Mouse (Mus musculus) liver, embryonic 14.5 days (tissue): ENCODE data around the gene Cux2. TPM values are rescaled to one million over a fixed set of nuclear protein-coding genes. Genes with fewer than 3 reads are reported as not detected.
A peak's percentile ranks its signal among the peaks of the same experiment; 100 is the strongest.

Source experiments
- ATAC-seq: fragments of 200-750 bp; cut with Nextera tagmentation; 2 replicates; pipeline ENCODE4 v1.8.0; 2017; ENCODE audit warnings: moderate number of reproducible peaks, mild to moderate bottlenecking, moderate library complexity; ENCODE audit not compliant: insufficient read depth
- DNase-seq, 3 experiments: peaks; one replicate each; pipeline ENCODE4 v3.0.0-alpha.2; 2012 to 2013; ENCODE audit warnings: low read depth in 3 of 3, low spot score in 3 of 3
- H3K27ac ChIP-seq: fragments of 300-500 bp; sonication (generic); 2 replicates; pipeline ENCODE4 v1.5.1; 2014; ENCODE audit warnings: moderate library complexity, mild to moderate bottlenecking, control low read depth, inconsistent platforms
- H3K27me3 ChIP-seq: fragments of 300-500 bp; sonication (generic); 2 replicates; pipeline ENCODE4 v1.6.1; 2014; ENCODE audit warnings: mild to moderate bottlenecking, low read length, moderate library complexity; ENCODE audit not compliant: control insufficient read depth, insufficient read depth
- H3K36me3 ChIP-seq: fragments of 300-500 bp; sonication (generic); replicated peaks from 2 replicates; pipeline ENCODE4 v1.6.1; 2014; ENCODE audit warnings: low read depth; ENCODE audit not compliant: control insufficient read depth, insufficient read depth
- H3K4me1 ChIP-seq, 2 experiments: fragments of 200-500 bp in 1 of 2; fragments of 300-500 bp in 1 of 2; sonication (generic) in 1 of 2; replicated peaks; 2 replicates each; pipeline ENCODE4 v1.6.1; 2012 to 2014; ENCODE audit warnings: antibody characterized with exemption in 1 of 2, inconsistent platforms in 1 of 2, low read length in 1 of 2; ENCODE audit not compliant: control insufficient read depth in 2 of 2, insufficient read depth in 2 of 2
- H3K4me2 ChIP-seq: fragments of 300-500 bp; sonication (generic); 2 replicates; pipeline ENCODE4 v1.6.1; 2014; ENCODE audit warnings: low read depth, mild to moderate bottlenecking, control low read depth, moderate library complexity
- H3K4me3 ChIP-seq, 2 experiments: fragments of 200-500 bp in 1 of 2; fragments of 300-500 bp in 1 of 2; sonication (generic) in 1 of 2; 2 replicates each; pipeline ENCODE4 v1.5.1; 2012 to 2014; ENCODE audit warnings: low read depth in 2 of 2, low read length in 2 of 2, mild to moderate bottlenecking in 2 of 2, control low read depth in 1 of 2, inconsistent platforms in 1 of 2, moderate library complexity in 1 of 2; ENCODE audit not compliant: insufficient read depth in 1 of 2
- H3K9ac ChIP-seq: fragments of 300-500 bp; sonication (generic); replicated peaks from 2 replicates; pipeline ENCODE4 v1.6.1; 2014; ENCODE audit warnings: mild to moderate bottlenecking, control low read depth, moderate library complexity
- H3K9me3 ChIP-seq: fragments of 300-500 bp; sonication (generic); 2 replicates; pipeline ENCODE4 v1.6.1; 2016; ENCODE audit warnings: low read length, mixed read lengths; ENCODE audit not compliant: control insufficient read depth
- CTCF ChIP-seq: IDR thresholded peaks from 2 replicates; pipeline ENCODE4 v1.5.1; 2016; ENCODE audit warnings: antibody characterized with exemption, low read depth, control low read depth
- EP300 ChIP-seq: IDR thresholded peaks from 2 replicates; pipeline ENCODE4 v1.6.1; 2016; ENCODE audit warnings: antibody characterized with exemption, low read depth
- WGBS: fragments of 180-500 bp; shearing (Covaris S2); extraction: QIAGEN DNeasy Blood & Tissue Kit; methylation state at CpG from one replicate; pipeline ENCODE4 v1.1.7; 2014; ENCODE audit not compliant: insufficient replicate concordance; 5-methylcytosine and 5-hydroxymethylcytosine counted together
- polyA plus RNA-seq, 2 experiments: library from polyadenylated mRNA; depleted of rRNA in 1 of 2; stranded (reverse) in 1 of 2; unstranded in 1 of 2; fragments of >200 nt; fragmentation: Nextera tagmentation in 1 of 2; extraction: Ambion mirVana in 1 of 2; gene quantifications; 2 replicates each; pipeline versions ENCODE4 v1.2.1 to v1.2.3; 2012 to 2014

Cux2 gene
- polyA plus RNA-seq (2012; rRNA removed) (1.4 and 1.6 TPM in 2 replicates), polyA plus RNA-seq (2014; fragmentation: Nextera tagmentation; extraction: Ambion mirVana) (1.0 and 1.2 TPM in 2 replicates)

GRCm38 (mm10) chr5:122050017-122050831 is at the start of gene Cux2:
TSS of gene Cux2 (minus strand) at chr5:122050102.
- Histone ChIP-seq H3K4me2 (peak within 1 kb of the TSS; percentile 65), H3K27me3 (peaks cover 41% of the 10 kb centered on the region), H3K9me3 (no peaks in the 10 kb centered on the region), H3K27ac (no peak within 1 kb of the TSS), H3K36me3 (no peaks in the 10 kb centered on the region), H3K4me1 (peaks cover 0 to 4% of the 10 kb centered on the region in 2 experiments; a peak in 1 of 4 replicates), H3K4me3 (peak within 1 kb of the TSS; percentile 54 to 62), H3K9ac (no peak within 1 kb of the TSS)
- TF ChIP-seq CTCF: peak; percentile 51
- TF ChIP-seq EP300: no peak
- ATAC-seq (peak; percentile 62; the same call in 1 of the 2 replicates), DNase-seq (no peak)
- under 1% methylated on average over 85 of the region's 90 CpGs for WGBS

- no peak overlapping the region for H3K4me2 ChIP-seq
- WGBS: 71% methylated on average over 10 of the region's 10 CpGs
Observed at GRCm38 (mm10) chr5:122094439-122094838, 44.5 kb upstream of the Cux2 start.

GRCm38 (mm10) chr5:122093734-122094133 is 43.8 kb upstream of the Cux2 start:
- no peak overlapping the region for H3K9ac ChIP-seq
- H3K36me3 ChIP-seq: no peaks in the 10 kb centered on the region
- no peak overlapping the region for H3K4me3 ChIP-seq
- no peak for ATAC-seq
- H3K4me1 ChIP-seq: no peaks in the 10 kb centered on the region
- WGBS: 76% methylated on average over 14 of the region's 14 CpGs
- no peak overlapping the region for H3K4me2 ChIP-seq
- TF ChIP-seq EP300: no peak
- TF ChIP-seq CTCF: no peak
- no peaks in the 10 kb centered on the region for H3K9me3 ChIP-seq
- H3K27me3 ChIP-seq: no peaks in the 10 kb centered on the region
- H3K27ac ChIP-seq: no peak overlapping the region
- no peak for DNase-seq

More at GRCm38 (mm10) chr5:122094439-122094838, 44.5 kb upstream of the Cux2 start:
- H3K27ac ChIP-seq: no peak overlapping the region
- H3K9me3 ChIP-seq: no peaks in the 10 kb centered on the region
- H3K9ac ChIP-seq: no peak overlapping the region
- ATAC-seq (no peak), DNase-seq (no peak)
- no peaks in the 10 kb centered on the region for H3K4me1 ChIP-seq
- H3K4me3 ChIP-seq: no peak overlapping the region
- no peaks in the 10 kb centered on the region for H3K27me3 ChIP-seq
- H3K36me3 ChIP-seq: no peaks in the 10 kb centered on the region
- no peak for TF ChIP-seq EP300
- no peak for TF ChIP-seq CTCF

- H3K27me3 ChIP-seq: no peaks in the 10 kb centered on the region
- no peak for DNase-seq
- no peak overlapping the region for H3K9ac ChIP-seq
- no peak overlapping the region for H3K27ac ChIP-seq
- H3K4me3 ChIP-seq: no peak overlapping the region
- H3K9me3 ChIP-seq: no peaks in the 10 kb centered on the region
- TF ChIP-seq EP300 (no peak), CTCF (no peak)
- no peaks in the 10 kb centered on the region for H3K36me3 ChIP-seq
- no peak overlapping the region for H3K4me2 ChIP-seq
- H3K4me1 ChIP-seq: no peaks in the 10 kb centered on the region
- no peak for ATAC-seq
- 64% methylated on average over 11 of the region's 11 CpGs for WGBS
Observed at GRCm38 (mm10) chr5:122092794-122093193, 42.9 kb upstream of the Cux2 start.

GRCm38 (mm10) chr5:122091070-122091469 is 41.2 kb upstream of the Cux2 start:
- 12% methylated on average over 15 of the region's 15 CpGs for WGBS
- DNase-seq (peak in 1 of 3 experiments; percentile 17), ATAC-seq (no peak)
- no peak overlapping the region for H3K9ac ChIP-seq
- no peaks in the 10 kb centered on the region for H3K9me3 ChIP-seq
- no peak overlapping the region for H3K27ac ChIP-seq
- no peak overlapping the region for H3K4me2 ChIP-seq
- no peaks in the 10 kb centered on the region for H3K36me3 ChIP-seq
- no peak overlapping the region for H3K4me3 ChIP-seq
- TF ChIP-seq EP300 (no peak), CTCF (peak; percentile 96)
- no peaks in the 10 kb centered on the region for H3K4me1 ChIP-seq
- no peaks in the 10 kb centered on the region for H3K27me3 ChIP-seq
